Mouse (Mus musculus): ENCODE measurements around the gene Dyrk1a. TPM values are rescaled to one million over a fixed set of nuclear protein-coding genes. Genes with fewer than 3 reads are reported as not detected.

Dyrk1a gene
- polyA plus RNA-seq, 1 experiment from 2014 or later, result 3.9 TPM

DNA sequence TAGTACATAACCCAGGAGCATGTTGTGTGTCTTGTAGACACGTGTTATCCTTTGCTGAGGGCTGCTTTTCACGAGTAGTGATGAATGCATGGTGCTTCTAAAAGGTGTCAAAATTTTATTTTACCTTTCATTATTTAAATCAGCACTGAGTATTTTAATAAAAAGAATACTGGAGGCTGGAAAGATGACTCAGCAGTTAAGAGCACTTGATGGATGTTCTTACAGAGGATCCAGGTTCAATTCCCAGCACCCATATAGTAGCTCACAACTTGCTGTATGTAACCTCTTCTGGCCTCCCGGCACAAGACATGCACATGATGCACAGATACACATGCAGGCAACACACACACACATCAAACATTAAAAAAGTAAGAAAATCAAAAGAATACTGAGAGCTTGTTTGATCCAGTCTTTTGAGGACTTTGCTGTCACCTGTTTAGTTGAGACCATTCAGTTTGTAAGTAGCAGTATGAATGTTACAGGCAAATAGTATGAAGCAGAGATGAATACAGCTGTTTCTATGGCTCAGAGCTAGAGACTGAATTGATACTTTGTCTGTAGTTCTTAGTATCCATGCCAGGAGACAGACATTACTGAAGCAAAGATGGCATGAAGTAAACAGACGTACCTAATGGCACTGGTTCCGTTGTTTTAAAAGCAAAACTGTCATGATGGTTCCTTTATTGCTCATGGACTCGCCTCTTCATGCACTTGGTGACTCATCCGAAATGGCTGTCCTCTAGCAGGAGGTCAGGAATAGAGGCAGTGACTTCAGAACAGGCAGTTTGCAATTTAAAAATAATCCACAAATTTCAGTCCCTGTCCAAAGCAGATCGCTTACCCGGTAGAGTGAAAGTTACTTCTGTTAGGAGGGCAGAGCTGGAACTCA lies 39.1 kb downstream of the Dyrk1a start:
- no peak overlapping the region for H3K4me3 ChIP-seq (ENCODE audit: low read depth, low read length)
- peaks cover 10% of the 10 kb centered on the region for H3K36me3 ChIP-seq (replicated peaks; ENCODE audit: insufficient read depth, low read length)
- 85% methylated on average over 9 of the region's 9 CpGs for WGBS (ENCODE audit: insufficient replicate concordance)
- H3K9me3 ChIP-seq (ENCODE audit: low read length), result no peaks in the 10 kb centered on the region
- no peak for TF ChIP-seq EP300 (IDR thresholded peaks at IDR 0.05; ENCODE audit: low read depth)
- TF ChIP-seq CTCF (IDR thresholded peaks at IDR 0.05; ENCODE audit: low read depth), result no peak
- no peak overlapping the region for H3K9ac ChIP-seq (replicated peaks)
- H3K27me3 ChIP-seq (ENCODE audit: insufficient read depth, low read length), result no peaks in the 10 kb centered on the region
- no peak overlapping the region for H3K4me2 ChIP-seq (ENCODE audit: low read depth, low read length)
- ATAC-seq (no peak), DNase-seq (no peak)
- peaks cover 13% of the 10 kb centered on the region for H3K4me1 ChIP-seq (ENCODE audit: insufficient read depth)
- H3K27ac ChIP-seq (ENCODE audit: low read depth), result no peak overlapping the region

DNA sequence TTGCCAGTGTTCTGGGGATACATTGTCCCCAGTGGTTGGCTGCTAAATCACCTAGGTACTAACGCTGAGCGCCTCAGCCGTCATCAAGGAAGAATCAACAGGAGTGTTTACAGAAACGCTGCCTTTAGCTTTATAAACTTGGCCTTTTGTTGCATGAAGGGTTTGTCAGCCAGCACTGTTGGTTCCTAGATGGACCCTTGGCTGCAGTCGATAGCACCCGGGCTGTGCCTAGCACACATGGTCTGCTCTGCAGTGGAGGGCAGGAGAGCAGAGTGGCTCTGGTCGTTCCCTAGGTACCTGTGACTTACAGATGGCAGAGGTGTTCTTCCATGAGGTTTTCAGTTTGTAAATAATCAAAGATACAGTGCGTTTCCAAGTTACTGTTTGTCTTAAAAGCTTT lies 42.8 kb downstream of the Dyrk1a start:
- Histone ChIP-seq H3K9ac (replicated peaks) (no peak overlapping the region), H3K27me3 (ENCODE audit: insufficient read depth, low read length) (no peaks in the 10 kb centered on the region), H3K4me2 (ENCODE audit: low read depth, low read length) (no peak overlapping the region), H3K4me3 (ENCODE audit: low read depth, low read length) (no peak overlapping the region), H3K4me1 (ENCODE audit: insufficient read depth) (0 out of 2 replicates have a peak, but pooled peaks cover under 1% of the 10 kb centered on the region), H3K36me3 (replicated peaks; ENCODE audit: insufficient read depth, low read length) (peaks cover 17% of the 10 kb centered on the region), H3K27ac (ENCODE audit: low read depth) (no peak overlapping the region), H3K9me3 (ENCODE audit: low read length) (no peaks in the 10 kb centered on the region)
- TF ChIP-seq CTCF (IDR thresholded peaks at IDR 0.05; ENCODE audit: low read depth) (no peak), EP300 (IDR thresholded peaks at IDR 0.05; ENCODE audit: low read depth) (no peak)
- WGBS (ENCODE audit: insufficient replicate concordance), result 75% methylated on average over 8 of the region's 8 CpGs
- DNase-seq, result no peak
- ATAC-seq, result no peak

DNA sequence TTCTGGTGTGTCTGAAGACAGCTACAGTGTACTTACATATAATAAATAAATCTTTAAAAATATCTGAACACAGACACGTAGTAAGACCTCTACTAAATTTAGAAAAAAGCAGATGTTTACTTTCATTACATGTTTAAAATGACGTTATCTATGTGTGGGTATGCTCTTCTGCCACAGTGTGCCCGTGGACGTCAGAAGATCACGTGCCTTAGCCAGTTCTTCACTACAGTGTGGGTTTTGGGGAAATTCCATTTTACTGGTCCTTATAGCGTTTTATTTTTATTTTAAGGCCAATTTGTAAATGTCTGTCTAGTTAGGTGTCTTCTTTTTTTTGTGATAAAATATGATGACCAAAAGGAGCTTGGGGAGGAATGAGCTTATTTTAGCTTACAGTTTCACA lies 47.4 kb downstream of the Dyrk1a start:
- H3K36me3 ChIP-seq (replicated peaks; ENCODE audit: insufficient read depth, low read length), result peaks cover 16% of the 10 kb centered on the region
- H3K4me1 ChIP-seq (ENCODE audit: insufficient read depth), result no peaks in the 10 kb centered on the region
- H3K27ac ChIP-seq (ENCODE audit: low read depth), result no peak overlapping the region
- WGBS (ENCODE audit: insufficient replicate concordance), result 79% methylated on average over 6 of the region's 6 CpGs
- no peak overlapping the region for H3K9ac ChIP-seq (replicated peaks)
- no peak for TF ChIP-seq EP300 (IDR thresholded peaks at IDR 0.05; ENCODE audit: low read depth)
- TF ChIP-seq CTCF (IDR thresholded peaks at IDR 0.05; ENCODE audit: low read depth), result no peak
- DNase-seq, result no peak
- no peak overlapping the region for H3K4me3 ChIP-seq (ENCODE audit: low read depth, low read length)
- no peaks in the 10 kb centered on the region for H3K9me3 ChIP-seq (ENCODE audit: low read length)
- no peak overlapping the region for H3K4me2 ChIP-seq (ENCODE audit: low read depth, low read length)
- no peak for ATAC-seq
- H3K27me3 ChIP-seq (ENCODE audit: insufficient read depth, low read length), result no peaks in the 10 kb centered on the region

DNA sequence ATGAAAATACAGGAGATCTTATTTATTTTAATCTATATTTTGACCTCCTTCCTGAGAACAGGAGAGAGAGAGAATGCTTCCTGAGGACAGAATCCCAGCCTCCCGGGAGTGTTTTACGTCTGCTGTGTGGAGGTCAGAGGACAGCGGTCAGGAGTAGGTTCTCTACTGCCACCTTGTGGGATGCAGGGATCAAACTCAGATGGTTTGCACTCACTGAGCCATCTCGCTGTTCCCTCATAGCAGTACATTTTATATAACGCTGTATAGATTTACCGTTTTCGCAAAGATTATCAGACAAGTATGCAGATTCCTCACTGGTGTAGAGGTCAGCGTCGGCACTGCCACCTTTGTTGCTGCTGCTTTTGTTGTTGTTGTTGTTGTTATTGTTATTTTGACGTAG lies 48.7 kb downstream of the Dyrk1a start:
- Histone ChIP-seq H3K4me3 (ENCODE audit: low read depth, low read length) (no peak overlapping the region), H3K9me3 (ENCODE audit: low read length) (no peaks in the 10 kb centered on the region), H3K36me3 (replicated peaks; ENCODE audit: insufficient read depth, low read length) (peaks cover 10% of the 10 kb centered on the region), H3K9ac (replicated peaks) (no peak overlapping the region), H3K27ac (ENCODE audit: low read depth) (no peak overlapping the region), H3K4me1 (ENCODE audit: insufficient read depth) (no peaks in the 10 kb centered on the region), H3K4me2 (ENCODE audit: low read depth, low read length) (no peak overlapping the region), H3K27me3 (ENCODE audit: insufficient read depth, low read length) (no peaks in the 10 kb centered on the region)
- TF ChIP-seq EP300 (IDR thresholded peaks at IDR 0.05; ENCODE audit: low read depth) (no peak), CTCF (IDR thresholded peaks at IDR 0.05; ENCODE audit: low read depth) (peak; percentile 91)
- peak; percentile 79 for ATAC-seq
- 58% methylated on average over 10 of the region's 10 CpGs for WGBS (ENCODE audit: insufficient replicate concordance)
- DNase-seq, result peak; percentile 55

DNA sequence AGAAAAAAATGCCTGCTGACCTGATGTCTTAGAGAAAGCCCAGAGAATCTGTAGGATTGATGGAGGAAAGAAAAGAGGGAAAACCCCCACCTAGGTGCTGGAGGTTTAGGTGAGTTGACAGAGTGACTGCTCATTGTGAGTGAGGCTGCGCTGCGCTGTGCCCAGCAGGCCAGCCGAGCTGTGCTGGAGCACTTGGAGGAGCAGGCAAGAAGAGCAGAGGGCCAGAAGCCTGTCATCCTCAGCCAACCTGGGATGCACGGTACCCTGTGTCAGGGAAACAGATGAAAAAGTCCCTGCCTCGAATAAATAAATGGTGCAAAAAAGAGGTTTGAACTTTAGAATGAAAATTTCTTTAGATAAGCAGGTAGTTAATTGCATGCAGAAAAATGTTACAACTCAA lies 49.5 kb downstream of the Dyrk1a start:
- H3K27ac ChIP-seq (ENCODE audit: low read depth), result no peak overlapping the region
- H3K9me3 ChIP-seq (ENCODE audit: low read length), result no peaks in the 10 kb centered on the region
- no peaks in the 10 kb centered on the region for H3K27me3 ChIP-seq (ENCODE audit: insufficient read depth, low read length)
- DNase-seq, result no peak
- H3K4me3 ChIP-seq (ENCODE audit: low read depth, low read length), result no peak overlapping the region
- H3K4me2 ChIP-seq (ENCODE audit: low read depth, low read length), result no peak overlapping the region
- no peak for ATAC-seq
- H3K4me1 ChIP-seq (ENCODE audit: insufficient read depth), result no peaks in the 10 kb centered on the region
- no peak overlapping the region for H3K9ac ChIP-seq (replicated peaks)
- H3K36me3 ChIP-seq (replicated peaks; ENCODE audit: insufficient read depth, low read length), result peaks cover 10% of the 10 kb centered on the region
- TF ChIP-seq CTCF (IDR thresholded peaks at IDR 0.05; ENCODE audit: low read depth) (no peak), EP300 (IDR thresholded peaks at IDR 0.05; ENCODE audit: low read depth) (no peak)
- WGBS (ENCODE audit: insufficient replicate concordance), result 91% methylated on average over 5 of the region's 5 CpGs

DNA sequence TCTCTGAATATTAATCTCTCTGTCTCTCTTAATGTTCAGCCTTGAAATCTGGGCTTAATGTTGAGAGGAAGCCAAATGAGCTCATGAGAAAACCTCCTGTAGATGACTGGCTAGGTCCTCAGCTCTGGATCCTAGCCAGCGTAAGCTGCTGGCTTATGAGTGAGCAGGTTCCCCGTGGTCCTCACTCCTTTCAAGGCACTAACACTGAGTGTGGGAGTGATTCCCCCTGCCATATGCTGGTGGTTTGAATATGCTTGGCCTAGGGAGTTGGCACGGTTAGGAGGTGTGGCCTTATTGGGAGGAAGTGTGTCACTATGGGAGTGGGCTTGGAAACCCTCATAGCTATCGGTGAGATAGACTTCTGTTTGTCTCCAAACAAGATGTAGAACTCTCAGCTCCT lies 55.1 kb downstream of the Dyrk1a start:
- TF ChIP-seq CTCF (IDR thresholded peaks at IDR 0.05; ENCODE audit: low read depth) (no peak), EP300 (IDR thresholded peaks at IDR 0.05; ENCODE audit: low read depth) (no peak)
- Histone ChIP-seq H3K9me3 (ENCODE audit: low read length) (no peaks in the 10 kb centered on the region), H3K4me2 (ENCODE audit: low read depth, low read length) (no peak overlapping the region), H3K4me1 (ENCODE audit: insufficient read depth) (peaks cover 18% of the 10 kb centered on the region), H3K4me3 (ENCODE audit: low read depth, low read length) (no peak overlapping the region), H3K9ac (replicated peaks) (no peak overlapping the region), H3K27ac (ENCODE audit: low read depth) (no peak overlapping the region), H3K27me3 (ENCODE audit: insufficient read depth, low read length) (no peaks in the 10 kb centered on the region), H3K36me3 (replicated peaks; ENCODE audit: insufficient read depth, low read length) (no peaks in the 10 kb centered on the region)
- no peak for ATAC-seq
- WGBS (ENCODE audit: insufficient replicate concordance), result 61% methylated on average over 4 of the region's 4 CpGs
- DNase-seq, result no peak
